Mouse (Mus musculus): ENCODE measurements at regions not wholly inside any gene's neighbourhood (a gene's known extent, or its start where the extent isn't known, plus 50 kb on each side); places are given as distances from the start of the nearest gene placed in this dataset.

GRCm38 (mm10) chr13:107218351-107218750 is 196.4 kb upstream of the Kif2a start:
- 72% methylated on average over 8 of the region's 8 CpGs for WGBS
- no peak overlapping the region for H3K4me3 ChIP-seq (ENCODE audit: low read depth, low read length)
- H3K4me2 ChIP-seq (ENCODE audit: low read depth, low read length) = no peak overlapping the region
- H3K27ac ChIP-seq (ENCODE audit: low read depth) = no peak overlapping the region
- H3K27me3 ChIP-seq (ENCODE audit: control insufficient read depth, insufficient read depth, low read length) = no peaks in the 10 kb centered on the region
- no peaks in the 10 kb centered on the region for H3K4me1 ChIP-seq (ENCODE audit: control insufficient read depth, insufficient read depth)
- ATAC-seq (ENCODE audit: insufficient read depth, low read depth) (no peak), DNase-seq (ENCODE audit: low spot score) (no peak)
- no peak overlapping the region for H3K9ac ChIP-seq (replicated peaks; ENCODE audit: low read depth, low read length)
- no peaks in the 10 kb centered on the region for H3K36me3 ChIP-seq (replicated peaks; ENCODE audit: control insufficient read depth, insufficient read depth, low read length)
- TF ChIP-seq EP300 (IDR thresholded peaks at IDR 0.05; ENCODE audit: low read depth) (no peak), CTCF (IDR thresholded peaks at IDR 0.05; ENCODE audit: low read depth) (no peak)
- no peaks in the 10 kb centered on the region for H3K9me3 ChIP-seq (replicated peaks; ENCODE audit: control insufficient read depth, low read length)

DNA sequence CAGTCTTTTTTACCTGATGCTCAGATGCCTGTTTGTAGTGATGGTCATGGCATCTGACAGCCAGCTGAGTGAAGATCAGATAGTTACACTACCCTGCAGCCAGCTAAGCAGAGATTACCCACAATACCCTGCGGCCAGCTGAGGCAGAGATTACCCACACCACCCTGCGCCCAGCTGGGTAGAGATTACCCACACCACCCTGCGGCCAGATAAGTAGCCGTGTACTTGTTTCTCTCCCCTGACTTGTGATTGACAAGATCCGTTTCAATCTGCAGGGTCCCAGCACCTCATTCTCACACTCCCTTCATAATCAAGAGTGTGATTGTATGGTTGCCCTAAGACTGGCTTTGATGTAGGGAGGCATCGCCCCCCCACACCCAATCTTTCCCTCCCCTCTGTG is 195.9 kb upstream of the Kif2a start:
- WGBS = 59% methylated on average over 6 of the region's 6 CpGs
- Histone ChIP-seq H3K9me3 (replicated peaks; ENCODE audit: control insufficient read depth, low read length) (no peaks in the 10 kb centered on the region), H3K9ac (replicated peaks; ENCODE audit: low read depth, low read length) (no peak overlapping the region)

DNA sequence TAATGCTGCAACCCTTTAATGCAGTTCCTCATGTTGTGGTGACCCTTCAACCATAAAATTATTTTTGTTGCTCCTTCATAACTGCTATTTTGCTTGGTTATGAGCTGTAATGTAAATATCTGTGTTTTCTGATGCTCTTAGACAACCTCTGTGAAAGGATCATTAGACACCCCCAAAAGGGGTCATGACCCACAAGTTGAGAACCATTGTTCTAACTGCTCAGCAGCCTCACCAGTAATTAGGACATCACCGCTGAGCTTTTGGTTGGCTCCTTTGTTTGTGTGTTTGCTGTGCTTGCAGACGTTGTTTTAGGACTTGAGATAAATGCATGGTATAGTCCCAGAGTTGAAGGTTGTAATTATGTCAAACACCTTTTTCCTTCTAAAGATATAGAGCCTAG is 191.4 kb upstream of the Kif2a start:
- ATAC-seq (ENCODE audit: insufficient read depth, low read depth) (no peak), DNase-seq (ENCODE audit: low spot score) (no peak)
- H3K4me2 ChIP-seq (ENCODE audit: low read depth, low read length) = no peak overlapping the region
- H3K4me1 ChIP-seq (ENCODE audit: control insufficient read depth, insufficient read depth) = no peaks in the 10 kb centered on the region
- no peaks in the 10 kb centered on the region for H3K27me3 ChIP-seq (ENCODE audit: control insufficient read depth, insufficient read depth, low read length)
- H3K9ac ChIP-seq (replicated peaks; ENCODE audit: low read depth, low read length) = no peak overlapping the region
- H3K4me3 ChIP-seq (ENCODE audit: low read depth, low read length) = no peak overlapping the region
- no peak overlapping the region for H3K27ac ChIP-seq (ENCODE audit: low read depth)
- 65% methylated on average over 2 of the region's 2 CpGs for WGBS
- TF ChIP-seq CTCF (IDR thresholded peaks at IDR 0.05; ENCODE audit: low read depth) (no peak), EP300 (IDR thresholded peaks at IDR 0.05; ENCODE audit: low read depth) (no peak)
- no peaks in the 10 kb centered on the region for H3K36me3 ChIP-seq (replicated peaks; ENCODE audit: control insufficient read depth, insufficient read depth, low read length)
- H3K9me3 ChIP-seq (replicated peaks; ENCODE audit: control insufficient read depth, low read length) = no peaks in the 10 kb centered on the region

More for the DNA sequence above, 195.9 kb upstream of the Kif2a start:
- no peak overlapping the region for H3K4me3 ChIP-seq (ENCODE audit: low read depth, low read length)
- H3K27me3 ChIP-seq (ENCODE audit: control insufficient read depth, insufficient read depth, low read length) = no peaks in the 10 kb centered on the region
- no peaks in the 10 kb centered on the region for H3K4me1 ChIP-seq (ENCODE audit: control insufficient read depth, insufficient read depth)
- no peak overlapping the region for H3K27ac ChIP-seq (ENCODE audit: low read depth)
- no peak for ATAC-seq (ENCODE audit: insufficient read depth, low read depth)
- no peak overlapping the region for H3K4me2 ChIP-seq (ENCODE audit: low read depth, low read length)
- TF ChIP-seq EP300 (IDR thresholded peaks at IDR 0.05; ENCODE audit: low read depth) = no peak
- no peak for TF ChIP-seq CTCF (IDR thresholded peaks at IDR 0.05; ENCODE audit: low read depth)
- DNase-seq (ENCODE audit: low spot score) = no peak
- H3K36me3 ChIP-seq (replicated peaks; ENCODE audit: control insufficient read depth, insufficient read depth, low read length) = no peaks in the 10 kb centered on the region

DNA sequence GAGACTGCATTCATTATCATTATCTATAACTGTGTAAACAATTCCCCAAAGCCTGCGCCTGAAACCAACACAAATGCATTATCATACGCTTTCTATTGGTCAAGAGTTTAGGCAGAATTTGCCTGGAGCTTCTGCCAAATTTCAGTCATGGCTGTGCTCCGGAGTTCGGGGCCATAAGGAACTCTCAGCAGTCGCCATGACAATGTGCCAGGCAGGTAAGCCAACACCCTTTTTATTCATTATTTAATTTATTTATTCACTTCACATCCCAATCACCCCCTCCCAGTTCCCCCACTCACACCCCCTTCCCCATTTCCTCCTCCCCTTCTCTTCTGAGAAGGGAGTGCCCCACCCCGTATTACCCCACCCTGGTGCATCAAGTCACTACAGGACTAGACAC is 188.8 kb upstream of the Kif2a start:
- H3K4me1 ChIP-seq (ENCODE audit: control insufficient read depth, insufficient read depth) = no peaks in the 10 kb centered on the region
- WGBS = 64% methylated on average over 6 of the region's 6 CpGs
- no peak overlapping the region for H3K27ac ChIP-seq (ENCODE audit: low read depth)
- no peaks in the 10 kb centered on the region for H3K36me3 ChIP-seq (replicated peaks; ENCODE audit: control insufficient read depth, insufficient read depth, low read length)
- H3K9ac ChIP-seq (replicated peaks; ENCODE audit: low read depth, low read length) = no peak overlapping the region
- TF ChIP-seq EP300 (IDR thresholded peaks at IDR 0.05; ENCODE audit: low read depth) (no peak), CTCF (IDR thresholded peaks at IDR 0.05; ENCODE audit: low read depth) (no peak)
- ATAC-seq (ENCODE audit: insufficient read depth, low read depth) (no peak), DNase-seq (ENCODE audit: low spot score) (no peak)
- H3K27me3 ChIP-seq (ENCODE audit: control insufficient read depth, insufficient read depth, low read length) = no peaks in the 10 kb centered on the region
- H3K4me3 ChIP-seq (ENCODE audit: low read depth, low read length) = no peak overlapping the region
- no peaks in the 10 kb centered on the region for H3K9me3 ChIP-seq (replicated peaks; ENCODE audit: control insufficient read depth, low read length)
- H3K4me2 ChIP-seq (ENCODE audit: low read depth, low read length) = no peak overlapping the region

DNA sequence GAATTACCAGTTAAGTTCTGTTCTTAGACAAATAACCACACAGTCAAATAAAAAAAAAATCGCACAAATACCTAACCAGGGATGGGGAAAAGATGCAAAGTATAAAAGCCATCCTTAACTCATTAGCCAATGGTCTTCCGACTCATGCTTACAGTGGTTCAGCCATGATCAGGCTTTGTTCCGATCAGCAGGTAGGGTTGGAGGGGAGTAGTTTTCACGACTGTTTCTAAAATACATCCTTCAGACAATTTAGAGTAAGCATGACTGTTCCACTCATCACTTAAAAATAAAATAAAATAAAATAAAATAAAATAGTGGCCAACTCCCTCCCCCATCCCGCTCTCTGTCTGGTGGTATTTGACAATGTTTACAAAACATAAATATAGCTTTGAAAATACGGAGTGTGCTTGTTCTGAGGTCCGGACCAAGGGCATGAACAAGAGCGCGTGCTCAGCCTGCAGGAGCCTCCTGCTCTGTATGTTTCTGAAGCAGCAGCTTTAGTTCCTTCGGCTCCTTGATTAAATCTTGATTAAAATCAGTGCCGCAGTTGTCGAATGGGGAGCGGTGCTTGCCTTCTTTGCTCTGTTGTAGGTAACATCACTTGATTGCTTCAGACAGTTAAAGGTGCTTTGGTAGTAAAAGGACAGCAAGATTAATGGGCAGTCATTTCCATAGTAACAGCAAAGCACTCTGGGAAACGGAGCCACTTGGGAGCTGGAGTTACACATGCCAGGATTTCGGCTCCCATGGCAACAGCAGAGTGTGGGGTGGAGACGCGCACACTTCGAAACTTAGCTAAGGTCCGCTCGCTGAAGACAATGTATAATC is 185.6 kb upstream of the Kif2a start:
- Histone ChIP-seq H3K4me3 (ENCODE audit: low read depth, low read length) (no peak overlapping the region), H3K36me3 (replicated peaks; ENCODE audit: control insufficient read depth, insufficient read depth, low read length) (no peaks in the 10 kb centered on the region), H3K27ac (ENCODE audit: low read depth) (no peak overlapping the region), H3K4me1 (ENCODE audit: control insufficient read depth, insufficient read depth) (no peaks in the 10 kb centered on the region), H3K9me3 (replicated peaks; ENCODE audit: control insufficient read depth, low read length) (no peaks in the 10 kb centered on the region), H3K9ac (replicated peaks; ENCODE audit: low read depth, low read length) (no peak overlapping the region), H3K27me3 (ENCODE audit: control insufficient read depth, insufficient read depth, low read length) (no peaks in the 10 kb centered on the region), H3K4me2 (ENCODE audit: low read depth, low read length) (peak overlapping the region; percentile 19; the same call in 1 of the 2 replicates)
- no peak for ATAC-seq (ENCODE audit: insufficient read depth, low read depth)
- 61% methylated on average over 20 of the region's 20 CpGs for WGBS
- TF ChIP-seq EP300 (IDR thresholded peaks at IDR 0.05; ENCODE audit: low read depth) = no peak
- no peak for TF ChIP-seq CTCF (IDR thresholded peaks at IDR 0.05; ENCODE audit: low read depth)
- DNase-seq (ENCODE audit: low spot score) = peak; percentile 20

DNA sequence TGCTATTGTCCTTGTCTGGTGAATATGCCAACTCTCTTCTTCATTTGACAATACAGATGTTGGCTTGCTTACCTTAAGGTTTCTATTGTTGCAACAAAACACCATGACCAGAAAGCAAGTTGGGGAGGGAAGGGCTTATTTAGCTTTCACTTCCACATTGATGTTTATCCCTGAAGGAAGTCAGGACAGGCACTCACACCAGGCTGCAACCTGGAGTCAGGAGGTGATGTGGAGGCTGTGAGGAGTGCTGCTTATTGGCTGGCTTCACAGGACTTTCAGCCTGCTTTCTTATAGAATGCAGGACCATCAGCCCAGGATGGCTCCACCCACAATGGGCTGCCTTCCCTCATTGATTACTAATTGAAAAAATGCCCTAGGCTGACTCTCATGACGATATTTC is 177.9 kb upstream of the Kif2a start:
- TF ChIP-seq EP300 (IDR thresholded peaks at IDR 0.05; ENCODE audit: low read depth) = no peak
- no peak for TF ChIP-seq CTCF (IDR thresholded peaks at IDR 0.05; ENCODE audit: low read depth)
- Histone ChIP-seq H3K27ac (ENCODE audit: low read depth) (no peak overlapping the region), H3K36me3 (replicated peaks; ENCODE audit: control insufficient read depth, insufficient read depth, low read length) (no peaks in the 10 kb centered on the region), H3K9ac (replicated peaks; ENCODE audit: low read depth, low read length) (no peak overlapping the region), H3K4me3 (ENCODE audit: low read depth, low read length) (no peak overlapping the region), H3K9me3 (replicated peaks; ENCODE audit: control insufficient read depth, low read length) (no peaks in the 10 kb centered on the region), H3K4me2 (ENCODE audit: low read depth, low read length) (no peak overlapping the region), H3K4me1 (ENCODE audit: control insufficient read depth, insufficient read depth) (no peaks in the 10 kb centered on the region), H3K27me3 (ENCODE audit: control insufficient read depth, insufficient read depth, low read length) (no peaks in the 10 kb centered on the region)
- ATAC-seq (ENCODE audit: insufficient read depth, low read depth) = no peak
- no peak for DNase-seq (ENCODE audit: low spot score)
- WGBS = 66% methylated on average over 1 of the region's 1 CpGs
